ENCODE assay signal across 9 mouse cellular contexts in genomic region chr3:36442426-36442825, GRCm38 (mm10). TPM values are rescaled to one million over a fixed set of nuclear protein-coding genes. Genes with fewer than 3 reads are reported as not detected.
A peak's percentile ranks its signal among the peaks of the same experiment; 100 is the strongest.
DNase-seq lines count a peak whose midpoint lies in the region; ATAC-seq and TF ChIP-seq lines count a peak whose summit lies in the region.
"Had no signal": no experiment of that assay in that cellular context is flagged by ENCODE, and none has a peak within 500 bp of the region (broad histone marks: within the 10 kb centered on the region; RNA-seq: fewer than 3 reads in every experiment).

No protein-coding gene starts in this region.

- H3K9me3 ChIP-seq in kidney, embryonic 15.5 days (replicated peaks): no peaks in the 10 kb centered on the region
- no peaks in the 10 kb centered on the region for H3K9me3 ChIP-seq in MEL (replicated peaks; ENCODE audit: insufficient read depth, low read length)
- no peaks in the 10 kb centered on the region for H3K9me3 ChIP-seq in hindbrain, embryonic 12.5 days (replicated peaks)
- H3K9me3 ChIP-seq in midbrain, embryonic 15.5 days: no peaks in the 10 kb centered on the region
- H3K9me3 ChIP-seq: liver, embryonic 13.5 days had no signal

- H3K4me3 ChIP-seq in kidney, adult 2 months (ENCODE audit: insufficient read depth, low read depth, low read length): no peak overlapping the region
- no peak overlapping the region for H3K4me3 ChIP-seq in kidney, embryonic 15.5 days (replicated peaks)
- H3K4me3 ChIP-seq in MEL (ENCODE audit: control insufficient read depth in 1 of 2, insufficient read depth in 1 of 2, low read depth in 2 of 2, low read length in 2 of 2): no peak overlapping the region
- no peak overlapping the region for H3K4me3 ChIP-seq in hindbrain, embryonic 12.5 days
- H3K4me3 ChIP-seq in midbrain, embryonic 15.5 days: no peak overlapping the region
- H3K4me3 ChIP-seq: liver, embryonic 13.5 days had no signal

- H3K4me1 ChIP-seq in kidney, adult 2 months (ENCODE audit: control insufficient read depth, insufficient read depth, low read length): no peaks in the 10 kb centered on the region
- H3K4me1 ChIP-seq in kidney, embryonic 15.5 days: 0 out of 2 replicates have a peak, but pooled peaks cover 4% of the 10 kb centered on the region
- H3K4me1 ChIP-seq in MEL (ENCODE audit: control insufficient read depth in 1 of 2, insufficient read depth in 2 of 2, low read length in 2 of 2): peaks cover 5 to 6% of the 10 kb centered on the region in 2 experiments; a peak in 3 of 4 replicates
- no peaks in the 10 kb centered on the region for H3K4me1 ChIP-seq in hindbrain, embryonic 12.5 days
- no peaks in the 10 kb centered on the region for H3K4me1 ChIP-seq in midbrain, embryonic 15.5 days
- H3K4me1 ChIP-seq: liver, embryonic 13.5 days had no signal

- ATAC-seq in kidney, embryonic 15.5 days (replicated peaks; ENCODE audit: low FRiP score): no peak; the same call in 1 of the 2 replicates
- ATAC-seq in hindbrain, embryonic 12.5 days (ENCODE audit: low FRiP score): peak; percentile 57; the same call in 1 of the 2 replicates
- peak; percentile 78 for ATAC-seq in midbrain, embryonic 15.5 days (replicated peaks)
- no peak for ATAC-seq in erythroblast, adult 5-6 weeks (replicated peaks; ENCODE audit: low FRiP score, poor library complexity, severe bottlenecking)

- no peaks in the 10 kb centered on the region for H3K27me3 ChIP-seq in kidney, adult 2 months (replicated peaks; ENCODE audit: control insufficient read depth, insufficient read depth, low read length)
- no peaks in the 10 kb centered on the region for H3K27me3 ChIP-seq in kidney, embryonic 15.5 days
- H3K27me3 ChIP-seq in MEL (ENCODE audit: control insufficient read depth in 1 of 2, insufficient read depth in 2 of 2, low read length in 2 of 2): peaks cover 0 to 2% of the 10 kb centered on the region in 2 experiments; a peak in 3 of 4 replicates
- H3K27me3 ChIP-seq in hindbrain, embryonic 12.5 days: no peaks in the 10 kb centered on the region
- H3K27me3 ChIP-seq in midbrain, embryonic 15.5 days (replicated peaks): no peaks in the 10 kb centered on the region
- H3K27me3 ChIP-seq: liver, embryonic 13.5 days had no signal

- peak; percentile 82 for TF ChIP-seq RAD21 in MEL (IDR thresholded peaks at IDR 0.05; ENCODE audit: low read depth, low read length)

- no peaks in the 10 kb centered on the region for H3K79me2 ChIP-seq in MEL (ENCODE audit: control insufficient read depth, insufficient read depth, low read length, poor library complexity)

- H3K36me3 ChIP-seq in kidney, adult 2 months (ENCODE audit: control insufficient read depth, insufficient read depth, low read length): peaks cover 2% of the 10 kb centered on the region; the same call in 1 of the 2 replicates
- H3K36me3 ChIP-seq in kidney, embryonic 15.5 days: 0 out of 2 replicates have a peak, but pooled peaks cover 4% of the 10 kb centered on the region
- H3K36me3 ChIP-seq in MEL (ENCODE audit: control insufficient read depth in 1 of 2, insufficient read depth in 2 of 2, low read length in 2 of 2): peaks cover 0 to 8% of the 10 kb centered on the region in 2 experiments; a peak in 2 of 4 replicates
- H3K36me3 ChIP-seq in hindbrain, embryonic 12.5 days: no peaks in the 10 kb centered on the region
- H3K36me3 ChIP-seq in midbrain, embryonic 15.5 days (replicated peaks): no peaks in the 10 kb centered on the region
- H3K36me3 ChIP-seq: liver, embryonic 13.5 days had no signal

- H3K4me2 ChIP-seq in kidney, embryonic 15.5 days: no peak overlapping the region
- no peak overlapping the region for H3K4me2 ChIP-seq in hindbrain, embryonic 12.5 days (replicated peaks)
- no peak overlapping the region for H3K4me2 ChIP-seq in midbrain, embryonic 15.5 days
- H3K4me2 ChIP-seq: liver, embryonic 13.5 days had no signal

- WGBS in kidney, adult 2 months: 2% methylated on average over 2 of the region's 2 CpGs
- whole genome bisulfite sequencing in kidney, embryonic 15.5 days: 2% methylated on average over 2 of the region's 2 CpGs
- 7% methylated on average over 2 of the region's 2 CpGs for WGBS in hindbrain, embryonic 12.5 days
- WGBS in midbrain, embryonic 15.5 days: 0% methylated on average over 2 of the region's 2 CpGs

- no peak for TF ChIP-seq EP300 in MEL (IDR thresholded peaks at IDR 0.05; ENCODE audit: low read depth in 1 of 2, low read length in 2 of 2)

- DNase-seq in kidney, adult 2 months: peak; percentile 39
- peak; percentile 66 for DNase-seq in MEL (ENCODE audit: low read depth, low spot score)
- peak; percentile 56 for DNase-seq in embryo, embryonic 11.5 days (ENCODE audit: low read depth, low spot score)
- peak; percentile 52 to 75 for DNase-seq in left cerebral cortex, postnatal 14 days (ENCODE audit: low spot score in 2 of 2)
- DNase-seq: liver, embryonic 13.5 days had no signal

- peak; percentile 60 for TF ChIP-seq CTCF in kidney, adult 2 months (conservative IDR thresholded peaks at IDR 0.05; ENCODE audit: insufficient read depth, insufficient read length, low read depth, low read length)
- peak; percentile 43 to 81 (median 49) for TF ChIP-seq CTCF in MEL (IDR thresholded peaks at IDR 0.05 in 2 of 3, conservative IDR thresholded peaks at IDR 0.05 in 1 of 3; ENCODE audit: control insufficient read depth in 1 of 3, insufficient read depth in 1 of 3, low read depth in 2 of 3, low read length in 3 of 3, poor library complexity in 1 of 3, severe bottlenecking in 1 of 3)

- intact Hi-C loops in left cerebral cortex, postnatal 14 days (cut with DNase I): loop anchor here (2.0 to 5.0 kb wide), 2 partner anchors 55 to 234 kb away; no protein-coding TSS in a partner anchor

- H3K9ac ChIP-seq in kidney, embryonic 15.5 days: no peak overlapping the region
- H3K9ac ChIP-seq in MEL (ENCODE audit: control insufficient read depth, low read depth, low read length, poor library complexity, severe bottlenecking): no peak overlapping the region
- no peak overlapping the region for H3K9ac ChIP-seq in hindbrain, embryonic 12.5 days
- no peak overlapping the region for H3K9ac ChIP-seq in midbrain, embryonic 15.5 days
- H3K9ac ChIP-seq: liver, embryonic 13.5 days had no signal

- H3K27ac ChIP-seq in kidney, adult 2 months (ENCODE audit: insufficient read depth, low read depth, low read length): no peak overlapping the region
- H3K27ac ChIP-seq in kidney, embryonic 15.5 days: no peak overlapping the region
- H3K27ac ChIP-seq in MEL (ENCODE audit: control insufficient read depth, low read depth, low read length): no peak overlapping the region
- no peak overlapping the region for H3K27ac ChIP-seq in hindbrain, embryonic 12.5 days
- no peak overlapping the region for H3K27ac ChIP-seq in midbrain, embryonic 15.5 days
- H3K27ac ChIP-seq: liver, embryonic 13.5 days had no signal

- TF ChIP-seq POLR2A in kidney, adult 2 months (IDR thresholded peaks at IDR 0.05; ENCODE audit: low read depth, low read length): no peak
- no peak for TF ChIP-seq POLR2A in MEL (IDR thresholded peaks at IDR 0.05; ENCODE audit: control insufficient read depth in 1 of 2, insufficient read depth in 1 of 2, low read depth in 1 of 2, low read length in 2 of 2, poor library complexity in 1 of 2)

TF ChIP-seq in MEL, 35 proteins besides CTCF, POLR2A, EP300 and RAD21:
- TF ChIP-seq UBTF (IDR thresholded peaks at IDR 0.05; ENCODE audit: borderline replicate concordance, insufficient read depth, low read depth, low read length) (no peak), ZC3H11A (IDR thresholded peaks at IDR 0.05; ENCODE audit: low read depth, low read length) (peak; percentile 58), ZKSCAN1 (IDR thresholded peaks at IDR 0.05; ENCODE audit: low read depth, low read length) (no peak), SMC3 (IDR thresholded peaks at IDR 0.05; ENCODE audit: low read depth, low read length) (peak; percentile 74), E2F4 (IDR thresholded peaks at IDR 0.05; ENCODE audit: borderline replicate concordance, low read depth, low read length) (no peak)

RNA-seq across cellular contexts. Expression of gene Anxa5, which starts 33.3 kb away (rescaled TPM):
- polyA plus RNA-seq in kidney, adult 2 months (2012; rRNA removed): 300 and 316 TPM in 2 replicates
- 289 and 314 TPM in 2 replicates for polyA plus RNA-seq in kidney, embryonic 15.5 days (2015; fragmentation: Nextera tagmentation; extraction: Ambion mirVana)
- 40.7 and 42.3 TPM in 2 replicates for total RNA-seq in MEL (2012; rRNA removed)
- polyA plus RNA-seq in MEL (2012; ENCODE audit: insufficient read depth in 1 of 2, insufficient read length in 2 of 2, low read depth in 1 of 2, low replicate concordance in 2 of 2, missing spikeins in 1 of 2): 100 to 1,000 TPM in 1 of 2 experiments, not detected in 1; 111 TPM
- polyA plus RNA-seq in hindbrain, embryonic 12.5 days (2016; fragmentation: Nextera tagmentation; extraction: Ambion mirVana): 121 and 133 TPM in 2 replicates
- total RNA-seq in left cerebral cortex, postnatal 14 days (2021): 10 to 100 TPM; 47.2 to 48.7 TPM
- polyA plus RNA-seq in midbrain, embryonic 15.5 days (2015; fragmentation: Nextera tagmentation; extraction: Ambion mirVana): 68.7 and 84.1 TPM in 2 replicates
- 64.0 and 65.2 TPM in 2 replicates for total RNA-seq in erythroblast, adult 5-6 weeks (2015; ENCODE audit: low replicate concordance)
- 34.4 and 48.9 TPM in 2 replicates for total RNA-seq in erythroblast, adult 5-6 weeks (2017; ENCODE audit: low replicate concordance)

RNA-seq across cellular contexts. Expression of gene 1810062G17Rik, which starts 33.3 kb away (rescaled TPM):
- 0.58 and 0.80 TPM in 2 replicates for polyA plus RNA-seq in kidney, adult 2 months (2012; rRNA removed)
- 1.2 and 1.8 TPM in 2 replicates for polyA plus RNA-seq in kidney, embryonic 15.5 days (2015; fragmentation: Nextera tagmentation; extraction: Ambion mirVana)
- 1.0 and 1.5 TPM in 2 replicates for total RNA-seq in MEL (2012; rRNA removed)
- polyA plus RNA-seq in MEL (2012; ENCODE audit: insufficient read depth in 1 of 2, insufficient read length in 2 of 2, low read depth in 1 of 2, low replicate concordance in 2 of 2, missing spikeins in 1 of 2): 1 to 10 TPM in 1 of 2 experiments, not detected in 1; 2.3 TPM
- 0.52 and 0.56 TPM in 2 replicates for polyA plus RNA-seq in hindbrain, embryonic 12.5 days (2016; fragmentation: Nextera tagmentation; extraction: Ambion mirVana)
- under 1 TPM in 1 of 2 experiments, not detected in 1; 0.40 TPM for total RNA-seq in left cerebral cortex, postnatal 14 days (2021)
- 0.19 and 0.32 TPM in 2 replicates for polyA plus RNA-seq in midbrain, embryonic 15.5 days (2015; fragmentation: Nextera tagmentation; extraction: Ambion mirVana)
- not detected in 2 replicates for total RNA-seq in erythroblast, adult 5-6 weeks (2015; ENCODE audit: low replicate concordance)
- total RNA-seq in erythroblast, adult 5-6 weeks (2017; ENCODE audit: low replicate concordance): not detected in 2 replicates

Comparison
In these comparisons a context has a peak if more than half of its experiments do, and no peak if none do; other contexts are left out.
1. ATAC-seq: peak in hindbrain, embryonic 12.5 days (single experiment) and midbrain, embryonic 15.5 days (single experiment); none in kidney, embryonic 15.5 days (single experiment) and erythroblast, adult 5-6 weeks (single experiment).
2. Peak in every context shown above with its lines, with median percentiles within 50 percentile points of each other: DNase-seq.